Mouse (Mus musculus): ENCODE data around the gene Gm49322.

DNA sequence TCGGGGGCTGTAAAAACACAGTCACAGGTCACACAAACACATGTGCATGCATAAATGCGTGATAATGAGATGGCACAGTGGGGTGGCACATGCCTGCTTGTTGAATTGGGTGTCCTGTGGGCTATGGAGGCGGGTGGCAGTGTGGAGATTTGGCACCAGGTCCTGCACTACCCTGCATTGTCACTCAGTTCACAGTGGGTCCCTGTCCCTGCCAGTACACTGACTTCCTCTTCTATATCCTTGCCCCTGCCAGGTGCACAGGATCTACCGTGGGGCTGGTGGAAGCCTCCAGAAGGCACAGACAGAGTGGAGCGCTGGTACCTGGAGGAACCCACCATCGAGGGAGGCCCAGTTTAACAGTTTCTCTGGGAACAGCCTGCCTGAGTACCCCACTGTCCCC, 8.5 kb downstream of the Gm49322 start:
- TF ChIP-seq CTCF (IDR thresholded peaks at IDR 0.05; ENCODE audit: borderline replicate concordance, insufficient read depth, low read depth, low read length) (no peak), POLR2A (IDR thresholded peaks at IDR 0.05; ENCODE audit: borderline replicate concordance, insufficient read depth, low read length) (no peak)
